Mouse (Mus musculus): ENCODE measurements around the gene Dcpp2. TPM values are rescaled to one million over a fixed set of nuclear protein-coding genes. Genes with fewer than 3 reads are reported as not detected.
A peak's percentile ranks its signal among the peaks of the same experiment; 100 is the strongest.

Dcpp2 gene
- polyA plus RNA-seq, 1 experiment from 2014 or later, result not detected

- Histone ChIP-seq H3K4me2 (replicated peaks) (no peak overlapping the region), H3K36me3 (replicated peaks; ENCODE audit: control insufficient read depth, insufficient read depth) (no peaks in the 10 kb centered on the region), H3K9me3 (ENCODE audit: control insufficient read depth, low read length) (no peaks in the 10 kb centered on the region), H3K9ac (no peak overlapping the region), H3K4me3 (replicated peaks; ENCODE audit: low read length) (no peak overlapping the region), H3K27me3 (ENCODE audit: control insufficient read depth, insufficient read depth, low read length) (no peaks in the 10 kb centered on the region), H3K4me1 (replicated peaks; ENCODE audit: control insufficient read depth, insufficient read depth, low read length) (no peaks in the 10 kb centered on the region), H3K27ac (no peak overlapping the region)
- DNase-seq (ENCODE audit: low spot score) (no peak), ATAC-seq (ENCODE audit: low FRiP score) (no peak)
- WGBS, result 88% methylated on average over 10 of the region's 10 CpGs
Observed at GRCm38 (mm10) chr17:23854229-23854765, 26.4 kb upstream of the Dcpp2 start.

GRCm38 (mm10) chr17:23857193-23857592 lies 23.5 kb upstream of the Dcpp2 start:
- no peak overlapping the region for H3K4me2 ChIP-seq (replicated peaks)
- H3K27ac ChIP-seq, result no peak overlapping the region
- no peaks in the 10 kb centered on the region for H3K9me3 ChIP-seq (ENCODE audit: control insufficient read depth, low read length)
- no peaks in the 10 kb centered on the region for H3K27me3 ChIP-seq (ENCODE audit: control insufficient read depth, insufficient read depth, low read length)
- no peak for ATAC-seq (ENCODE audit: low FRiP score)
- no peaks in the 10 kb centered on the region for H3K36me3 ChIP-seq (replicated peaks; ENCODE audit: control insufficient read depth, insufficient read depth)
- 82% methylated on average over 6 of the region's 6 CpGs for WGBS
- no peak for DNase-seq (ENCODE audit: low spot score)
- no peak overlapping the region for H3K4me3 ChIP-seq (replicated peaks; ENCODE audit: low read length)
- H3K9ac ChIP-seq, result no peak overlapping the region
- no peaks in the 10 kb centered on the region for H3K4me1 ChIP-seq (replicated peaks; ENCODE audit: control insufficient read depth, insufficient read depth, low read length)

DNA sequence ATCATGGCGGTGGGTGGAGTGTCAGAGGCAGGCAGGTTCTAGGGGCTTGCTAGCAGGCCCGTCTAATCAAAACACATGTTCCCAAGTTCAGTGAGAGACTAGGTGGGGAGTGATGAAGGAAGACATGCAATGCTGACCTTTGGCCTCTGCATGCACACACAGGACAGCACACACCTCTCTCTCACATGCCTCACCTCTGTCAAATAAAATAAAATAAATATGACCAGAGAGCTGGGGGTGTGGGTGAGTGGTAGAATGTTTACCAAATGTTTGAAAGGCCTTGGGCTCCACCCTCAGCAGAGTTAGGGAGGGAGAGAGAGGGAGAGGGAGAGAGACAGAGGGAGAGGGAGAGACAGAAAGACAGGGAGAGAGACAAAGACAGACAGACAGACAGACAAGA lies 22.8 kb upstream of the Dcpp2 start:
- H3K4me2 ChIP-seq (replicated peaks), result no peak overlapping the region
- ATAC-seq (ENCODE audit: low FRiP score) (no peak), DNase-seq (ENCODE audit: low spot score) (no peak)
- WGBS, result 86% methylated on average over 2 of the region's 2 CpGs
- H3K4me1 ChIP-seq (replicated peaks; ENCODE audit: control insufficient read depth, insufficient read depth, low read length), result no peaks in the 10 kb centered on the region
- no peaks in the 10 kb centered on the region for H3K36me3 ChIP-seq (replicated peaks; ENCODE audit: control insufficient read depth, insufficient read depth)
- H3K9me3 ChIP-seq (ENCODE audit: control insufficient read depth, low read length), result no peaks in the 10 kb centered on the region
- H3K4me3 ChIP-seq (replicated peaks; ENCODE audit: low read length), result no peak overlapping the region
- no peak overlapping the region for H3K9ac ChIP-seq
- H3K27me3 ChIP-seq (ENCODE audit: control insufficient read depth, insufficient read depth, low read length), result no peaks in the 10 kb centered on the region
- H3K27ac ChIP-seq, result no peak overlapping the region

DNA sequence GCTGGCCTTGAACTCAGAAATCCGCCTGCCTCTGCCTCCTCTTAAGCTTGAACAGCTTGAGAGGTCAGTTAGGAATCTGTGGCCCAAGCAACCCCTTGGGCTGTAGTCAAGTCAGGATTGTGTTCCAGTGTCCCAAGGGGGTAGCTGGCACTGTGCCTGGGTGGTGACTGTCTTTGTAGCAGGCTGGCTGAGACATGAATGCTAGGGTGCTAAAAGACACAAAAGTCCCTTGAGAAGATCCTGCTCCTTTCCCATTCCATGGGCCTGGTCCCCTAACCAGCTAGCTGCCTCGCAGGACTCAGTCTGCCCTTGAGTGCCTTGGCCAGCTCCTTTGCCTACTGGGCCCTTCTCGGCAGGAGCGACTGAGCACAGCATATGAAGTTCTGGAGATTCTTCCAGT lies 17.8 kb upstream of the Dcpp2 start:
- H3K27me3 ChIP-seq (ENCODE audit: control insufficient read depth, insufficient read depth, low read length), result no peaks in the 10 kb centered on the region
- ATAC-seq (ENCODE audit: low FRiP score), result no peak
- H3K36me3 ChIP-seq (replicated peaks; ENCODE audit: control insufficient read depth, insufficient read depth), result no peaks in the 10 kb centered on the region
- no peak overlapping the region for H3K27ac ChIP-seq
- no peak overlapping the region for H3K4me2 ChIP-seq (replicated peaks)
- no peak for DNase-seq (ENCODE audit: low spot score)
- H3K9me3 ChIP-seq (ENCODE audit: control insufficient read depth, low read length), result no peaks in the 10 kb centered on the region
- H3K4me1 ChIP-seq (replicated peaks; ENCODE audit: control insufficient read depth, insufficient read depth, low read length), result no peaks in the 10 kb centered on the region
- WGBS, result 78% methylated on average over 4 of the region's 4 CpGs
- no peak overlapping the region for H3K4me3 ChIP-seq (replicated peaks; ENCODE audit: low read length)
- no peak overlapping the region for H3K9ac ChIP-seq

- Histone ChIP-seq H3K4me3 (replicated peaks; ENCODE audit: low read length) (no peak within 1 kb of the TSS), H3K9me3 (ENCODE audit: control insufficient read depth, low read length) (no peaks in the 10 kb centered on the region), H3K27me3 (ENCODE audit: control insufficient read depth, insufficient read depth, low read length) (no peaks in the 10 kb centered on the region), H3K4me1 (replicated peaks; ENCODE audit: control insufficient read depth, insufficient read depth, low read length) (no peaks in the 10 kb centered on the region), H3K27ac (no peak within 1 kb of the TSS), H3K4me2 (replicated peaks) (no peak within 1 kb of the TSS), H3K36me3 (replicated peaks; ENCODE audit: control insufficient read depth, insufficient read depth) (no peaks in the 10 kb centered on the region), H3K9ac (no peak within 1 kb of the TSS)
- DNase-seq (ENCODE audit: low spot score) (no peak), ATAC-seq (ENCODE audit: low FRiP score) (no peak)
- 84% methylated on average over 15 of the region's 15 CpGs for WGBS
Observed at GRCm38 (mm10) chr17:23867756-23868155, 12.9 kb upstream of the Dcpp2 start, which contains the start of gene Prss21. Prss21 (plus strand) TSS chr17:23868056.

DNA sequence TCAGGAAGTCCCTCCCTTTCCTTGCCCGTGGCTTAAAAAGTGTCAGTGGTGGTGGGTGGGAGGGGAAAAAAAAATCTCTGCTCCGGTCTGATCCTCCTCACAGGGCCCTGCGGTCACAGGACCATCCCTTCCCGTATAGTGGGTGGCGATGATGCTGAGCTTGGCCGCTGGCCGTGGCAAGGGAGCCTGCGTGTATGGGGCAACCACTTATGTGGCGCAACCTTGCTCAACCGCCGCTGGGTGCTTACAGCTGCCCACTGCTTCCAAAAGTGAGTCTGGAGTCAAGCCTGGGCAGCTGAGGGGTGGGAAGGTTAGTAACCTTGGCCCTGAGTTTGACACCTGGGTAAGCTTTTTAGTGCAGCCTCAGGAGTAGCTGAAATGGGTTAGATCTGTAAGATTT lies 12.2 kb upstream of the Dcpp2 start:
- no peaks in the 10 kb centered on the region for H3K4me1 ChIP-seq (replicated peaks; ENCODE audit: control insufficient read depth, insufficient read depth, low read length)
- ATAC-seq (ENCODE audit: low FRiP score), result no peak
- DNase-seq (ENCODE audit: low spot score), result no peak

GRCm38 (mm10) chr17:23873884-23874856 lies 6.5 kb upstream of the Dcpp2 start:
- no peak overlapping the region for H3K4me3 ChIP-seq (replicated peaks; ENCODE audit: low read length)
- WGBS, result 48% methylated on average over 8 of the region's 8 CpGs
- no peak for ATAC-seq (ENCODE audit: low FRiP score)
- no peaks in the 10 kb centered on the region for H3K27me3 ChIP-seq (ENCODE audit: control insufficient read depth, insufficient read depth, low read length)
- H3K4me1 ChIP-seq (replicated peaks; ENCODE audit: control insufficient read depth, insufficient read depth, low read length), result no peaks in the 10 kb centered on the region
- H3K4me2 ChIP-seq (replicated peaks), result no peak overlapping the region
- no peaks in the 10 kb centered on the region for H3K36me3 ChIP-seq (replicated peaks; ENCODE audit: control insufficient read depth, insufficient read depth)
- peak; percentile 52 for DNase-seq (ENCODE audit: low spot score)
- no peak overlapping the region for H3K9ac ChIP-seq
- no peak overlapping the region for H3K27ac ChIP-seq
- no peaks in the 10 kb centered on the region for H3K9me3 ChIP-seq (ENCODE audit: control insufficient read depth, low read length)

More for the DNA sequence above, 12.2 kb upstream of the Dcpp2 start:
- no peak overlapping the region for H3K4me3 ChIP-seq (replicated peaks; ENCODE audit: low read length)
- no peaks in the 10 kb centered on the region for H3K9me3 ChIP-seq (ENCODE audit: control insufficient read depth, low read length)
- 95% methylated on average over 11 of the region's 11 CpGs for WGBS
- H3K9ac ChIP-seq, result no peak overlapping the region
- H3K4me2 ChIP-seq (replicated peaks), result no peak overlapping the region
- H3K27ac ChIP-seq, result no peak overlapping the region
- H3K27me3 ChIP-seq (ENCODE audit: control insufficient read depth, insufficient read depth, low read length), result no peaks in the 10 kb centered on the region
- no peaks in the 10 kb centered on the region for H3K36me3 ChIP-seq (replicated peaks; ENCODE audit: control insufficient read depth, insufficient read depth)

- no peaks in the 10 kb centered on the region for H3K9me3 ChIP-seq (ENCODE audit: control insufficient read depth, low read length)
- H3K36me3 ChIP-seq (replicated peaks; ENCODE audit: control insufficient read depth, insufficient read depth), result no peaks in the 10 kb centered on the region
- ATAC-seq (ENCODE audit: low FRiP score), result peak; percentile 77
- no peaks in the 10 kb centered on the region for H3K4me1 ChIP-seq (replicated peaks; ENCODE audit: control insufficient read depth, insufficient read depth, low read length)
- WGBS, result 45% methylated on average over 3 of the region's 3 CpGs
- no peak overlapping the region for H3K4me3 ChIP-seq (replicated peaks; ENCODE audit: low read length)
- H3K27me3 ChIP-seq (ENCODE audit: control insufficient read depth, insufficient read depth, low read length), result no peaks in the 10 kb centered on the region
- H3K4me2 ChIP-seq (replicated peaks), result no peak overlapping the region
- no peak overlapping the region for H3K27ac ChIP-seq
- H3K9ac ChIP-seq, result no peak overlapping the region
- DNase-seq (ENCODE audit: low spot score), result peak; percentile 30
Observed at GRCm38 (mm10) chr17:23876741-23877140, 3.9 kb upstream of the Dcpp2 start.

GRCm38 (mm10) chr17:23877166-23877565 lies 3.5 kb upstream of the Dcpp2 start:
- Histone ChIP-seq H3K4me3 (replicated peaks; ENCODE audit: low read length) (no peak overlapping the region), H3K4me2 (replicated peaks) (no peak overlapping the region), H3K36me3 (replicated peaks; ENCODE audit: control insufficient read depth, insufficient read depth) (no peaks in the 10 kb centered on the region), H3K27ac (no peak overlapping the region), H3K27me3 (ENCODE audit: control insufficient read depth, insufficient read depth, low read length) (no peaks in the 10 kb centered on the region), H3K9ac (no peak overlapping the region), H3K4me1 (replicated peaks; ENCODE audit: control insufficient read depth, insufficient read depth, low read length) (no peaks in the 10 kb centered on the region), H3K9me3 (ENCODE audit: control insufficient read depth, low read length) (no peaks in the 10 kb centered on the region)
- WGBS, result 82% methylated on average over 2 of the region's 2 CpGs
- ATAC-seq (ENCODE audit: low FRiP score), result peak; percentile 63
- DNase-seq (ENCODE audit: low spot score), result peak; percentile 25
